Mouse (Mus musculus): ENCODE measurements at regions not wholly inside any gene's neighbourhood (a gene's known extent, or its start where the extent isn't known, plus 50 kb on each side); places are given as distances from the start of the nearest gene placed in this dataset.

DNA sequence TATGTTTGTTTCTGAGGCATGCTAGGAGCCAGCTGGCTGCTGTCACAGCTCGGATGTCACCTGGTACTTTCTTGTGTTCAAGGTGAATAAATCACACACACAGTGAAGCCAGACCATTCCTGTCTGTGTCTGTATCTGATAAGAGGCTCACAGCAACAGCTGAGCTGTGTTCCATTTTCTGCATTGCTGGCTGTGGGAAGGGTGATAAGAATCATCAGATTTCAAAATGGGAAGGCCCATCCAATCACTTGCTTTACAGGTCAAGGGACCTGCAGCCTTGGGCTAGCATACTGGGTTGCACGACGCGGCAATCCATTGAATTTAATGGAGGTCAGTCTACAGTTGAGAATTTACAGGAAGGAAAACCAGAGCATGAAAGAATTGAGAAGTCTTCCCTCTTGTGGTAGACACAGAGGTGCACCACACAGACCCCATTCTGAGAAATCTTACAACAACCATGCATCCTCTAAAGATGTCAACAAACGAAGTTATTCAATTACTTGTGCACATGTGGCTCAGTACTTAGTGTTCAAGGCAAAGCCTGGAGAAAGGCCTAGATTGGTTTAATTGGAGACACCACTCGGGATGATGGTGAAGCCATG is 135.2 kb downstream of the Gm12728 start:
- Histone ChIP-seq H3K27me3 (replicated peaks) (no peaks in the 10 kb centered on the region), H3K36me3 (no peaks in the 10 kb centered on the region), H3K4me2 (no peak overlapping the region), H3K27ac (no peak overlapping the region), H3K9ac (no peak overlapping the region), H3K9me3 (replicated peaks) (no peaks in the 10 kb centered on the region), H3K4me1 (no peaks in the 10 kb centered on the region), H3K4me3 (no peak overlapping the region)
- 59% methylated on average over 6 of the region's 6 CpGs for WGBS (ENCODE audit: insufficient replicate concordance)
- no peak for ATAC-seq

- no peaks in the 10 kb centered on the region for H3K27me3 ChIP-seq (replicated peaks)
- H3K9me3 ChIP-seq (replicated peaks), result no peaks in the 10 kb centered on the region
- H3K4me2 ChIP-seq, result no peak overlapping the region
- no peak for ATAC-seq
- H3K27ac ChIP-seq, result no peak overlapping the region
- H3K4me1 ChIP-seq, result no peaks in the 10 kb centered on the region
- no peak overlapping the region for H3K4me3 ChIP-seq
- 75% methylated on average over 2 of the region's 2 CpGs for WGBS (ENCODE audit: insufficient replicate concordance)
- H3K9ac ChIP-seq, result no peak overlapping the region
- H3K36me3 ChIP-seq, result no peaks in the 10 kb centered on the region
These were observed 135.8 kb downstream of the Gm12728 start for GRCm38 (mm10) chr4:105925506-105925905.

GRCm38 (mm10) chr4:105929658-105930057 is 140.0 kb downstream of the Gm12728 start:
- no peaks in the 10 kb centered on the region for H3K27me3 ChIP-seq (replicated peaks)
- H3K9me3 ChIP-seq (replicated peaks), result no peaks in the 10 kb centered on the region
- no peak overlapping the region for H3K4me2 ChIP-seq
- 74% methylated on average over 10 of the region's 10 CpGs for WGBS (ENCODE audit: insufficient replicate concordance)
- no peak overlapping the region for H3K27ac ChIP-seq
- no peak overlapping the region for H3K9ac ChIP-seq
- H3K36me3 ChIP-seq, result no peaks in the 10 kb centered on the region
- ATAC-seq, result no peak
- no peaks in the 10 kb centered on the region for H3K4me1 ChIP-seq
- no peak overlapping the region for H3K4me3 ChIP-seq

DNA sequence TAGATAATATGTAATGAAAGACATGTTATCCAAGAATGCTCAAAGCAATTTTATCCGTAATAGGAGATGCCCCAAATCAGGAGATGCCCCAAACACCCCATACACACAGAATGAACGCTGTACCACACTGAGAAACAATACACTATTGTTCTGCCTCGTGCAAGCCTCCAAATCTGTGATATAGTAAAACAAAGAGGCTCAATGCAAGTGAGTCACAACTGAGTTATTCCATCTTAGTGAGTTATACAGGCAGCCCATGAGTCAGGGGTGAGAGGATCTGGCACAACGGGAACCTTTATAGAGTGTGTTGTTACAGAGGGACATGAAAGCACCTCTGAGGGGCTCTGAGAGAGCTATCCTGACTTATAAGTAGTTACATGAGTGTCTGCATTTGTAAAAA is 145.3 kb downstream of the Gm12728 start:
- no peak overlapping the region for H3K9ac ChIP-seq
- no peak overlapping the region for H3K4me3 ChIP-seq
- no peak overlapping the region for H3K4me2 ChIP-seq
- ATAC-seq, result no peak
- no peaks in the 10 kb centered on the region for H3K36me3 ChIP-seq
- WGBS (ENCODE audit: insufficient replicate concordance), result 66% methylated on average over 4 of the region's 4 CpGs
- no peaks in the 10 kb centered on the region for H3K27me3 ChIP-seq (replicated peaks)
- no peaks in the 10 kb centered on the region for H3K4me1 ChIP-seq
- H3K9me3 ChIP-seq (replicated peaks), result no peaks in the 10 kb centered on the region
- H3K27ac ChIP-seq, result no peak overlapping the region

GRCm38 (mm10) chr4:105936755-105937514 is 147.3 kb downstream of the Gm12728 start:
- H3K4me3 ChIP-seq, result no peak overlapping the region
- 45% methylated on average over 7 of the region's 7 CpGs for WGBS (ENCODE audit: insufficient replicate concordance)
- H3K27ac ChIP-seq, result no peak overlapping the region
- no peaks in the 10 kb centered on the region for H3K36me3 ChIP-seq
- H3K27me3 ChIP-seq (replicated peaks), result no peaks in the 10 kb centered on the region
- H3K4me2 ChIP-seq, result no peak overlapping the region
- H3K9ac ChIP-seq, result no peak overlapping the region
- ATAC-seq, result no peak
- H3K4me1 ChIP-seq, result no peaks in the 10 kb centered on the region
- no peaks in the 10 kb centered on the region for H3K9me3 ChIP-seq (replicated peaks)

GRCm38 (mm10) chr4:105937587-105937986 is 147.9 kb downstream of the Gm12728 start:
- Histone ChIP-seq H3K9me3 (replicated peaks) (no peaks in the 10 kb centered on the region), H3K9ac (no peak overlapping the region), H3K4me3 (no peak overlapping the region), H3K4me1 (no peaks in the 10 kb centered on the region), H3K27ac (no peak overlapping the region), H3K36me3 (no peaks in the 10 kb centered on the region), H3K4me2 (no peak overlapping the region), H3K27me3 (replicated peaks) (no peaks in the 10 kb centered on the region)
- 56% methylated on average over 6 of the region's 6 CpGs for WGBS (ENCODE audit: insufficient replicate concordance)
- no peak for ATAC-seq

DNA sequence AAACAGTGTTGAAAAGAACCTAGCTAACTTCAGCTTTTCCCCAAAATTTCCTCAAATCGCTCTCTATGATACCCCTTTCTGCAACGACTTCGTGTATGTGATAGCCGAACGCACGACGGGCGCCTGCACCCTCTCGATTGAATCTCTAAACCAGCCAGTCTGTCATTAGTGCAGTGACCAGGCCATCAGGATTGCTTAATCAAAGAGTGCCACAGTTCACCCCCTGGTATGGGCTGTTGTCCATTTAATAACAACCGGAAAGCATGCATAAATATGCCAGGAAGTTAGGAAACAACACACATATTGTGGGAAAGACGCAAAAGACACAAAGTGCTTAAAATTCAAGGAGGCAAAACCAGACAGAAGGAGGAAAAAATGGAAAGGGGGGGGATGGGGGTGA is 149.2 kb downstream of the Gm12728 start:
- WGBS (ENCODE audit: insufficient replicate concordance), result 81% methylated on average over 11 of the region's 11 CpGs

GRCm38 (mm10) chr4:105939636-105940199 is 150.0 kb downstream of the Gm12728 start:
- no peaks in the 10 kb centered on the region for H3K36me3 ChIP-seq
- 59% methylated on average over 11 of the region's 11 CpGs for WGBS (ENCODE audit: insufficient replicate concordance)
- H3K9ac ChIP-seq, result no peak overlapping the region
- no peak overlapping the region for H3K4me2 ChIP-seq
- no peak overlapping the region for H3K4me3 ChIP-seq
- H3K4me1 ChIP-seq, result no peaks in the 10 kb centered on the region
- no peak overlapping the region for H3K27ac ChIP-seq
- no peak for ATAC-seq
- H3K27me3 ChIP-seq (replicated peaks), result no peaks in the 10 kb centered on the region
- no peaks in the 10 kb centered on the region for H3K9me3 ChIP-seq (replicated peaks)

More for the DNA sequence above, 149.2 kb downstream of the Gm12728 start:
- Histone ChIP-seq H3K4me1 (no peaks in the 10 kb centered on the region), H3K27me3 (replicated peaks) (no peaks in the 10 kb centered on the region), H3K9ac (no peak overlapping the region), H3K36me3 (no peaks in the 10 kb centered on the region), H3K4me3 (no peak overlapping the region), H3K4me2 (no peak overlapping the region), H3K9me3 (replicated peaks) (no peaks in the 10 kb centered on the region), H3K27ac (no peak overlapping the region)
- ATAC-seq, result no peak

DNA sequence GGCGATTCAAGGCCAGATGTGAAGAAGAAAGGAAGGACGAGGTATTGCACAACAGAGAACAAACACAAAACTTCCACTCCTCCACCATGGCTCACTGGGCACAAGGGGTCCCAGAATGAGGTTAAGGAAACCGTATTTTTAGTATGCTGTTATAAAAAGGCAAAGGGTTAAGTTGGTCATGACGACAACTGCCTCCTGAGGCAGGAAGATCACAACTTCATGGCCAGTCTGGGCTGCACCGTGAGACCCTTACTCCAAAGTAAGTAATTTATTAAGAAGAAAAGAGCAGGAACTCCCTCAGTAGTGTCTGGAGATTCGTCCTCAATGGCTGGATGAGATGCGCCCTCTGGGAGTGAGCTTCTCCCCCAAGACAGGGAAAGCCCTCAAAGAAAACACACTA is 151.2 kb downstream of the Gm12728 start:
- Histone ChIP-seq H3K27me3 (replicated peaks) (no peaks in the 10 kb centered on the region), H3K9me3 (replicated peaks) (no peaks in the 10 kb centered on the region), H3K4me1 (no peaks in the 10 kb centered on the region), H3K36me3 (no peaks in the 10 kb centered on the region), H3K4me2 (no peak overlapping the region), H3K27ac (no peak overlapping the region), H3K9ac (no peak overlapping the region), H3K4me3 (no peak overlapping the region)
- ATAC-seq, result no peak
- 59% methylated on average over 7 of the region's 7 CpGs for WGBS (ENCODE audit: insufficient replicate concordance)

DNA sequence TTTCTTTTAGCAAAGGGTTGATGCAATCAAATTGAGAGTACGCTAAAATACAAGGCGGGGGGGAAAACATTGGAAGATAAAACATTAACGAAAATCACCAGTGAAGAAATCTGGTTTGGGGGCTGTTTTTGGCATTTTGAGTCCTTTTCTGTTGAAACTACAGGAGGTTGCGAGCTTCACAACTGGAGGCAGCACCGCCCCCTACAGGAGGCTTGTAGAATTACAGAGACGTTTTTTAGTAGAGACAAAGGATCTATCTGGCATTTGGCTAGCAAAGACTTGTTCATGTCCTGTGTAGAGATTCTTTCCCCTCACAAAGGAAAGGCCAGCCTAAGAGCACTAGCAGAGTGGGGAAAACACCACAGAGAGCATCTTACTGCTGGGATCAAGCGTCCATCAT is 152.1 kb downstream of the Gm12728 start:
- Histone ChIP-seq H3K27me3 (replicated peaks) (no peaks in the 10 kb centered on the region), H3K4me2 (no peak overlapping the region), H3K36me3 (no peaks in the 10 kb centered on the region), H3K4me1 (no peaks in the 10 kb centered on the region), H3K9ac (no peak overlapping the region), H3K4me3 (no peak overlapping the region), H3K27ac (no peak overlapping the region), H3K9me3 (replicated peaks) (no peaks in the 10 kb centered on the region)
- ATAC-seq, result no peak
- 32% methylated on average over 7 of the region's 7 CpGs for WGBS (ENCODE audit: insufficient replicate concordance)

DNA sequence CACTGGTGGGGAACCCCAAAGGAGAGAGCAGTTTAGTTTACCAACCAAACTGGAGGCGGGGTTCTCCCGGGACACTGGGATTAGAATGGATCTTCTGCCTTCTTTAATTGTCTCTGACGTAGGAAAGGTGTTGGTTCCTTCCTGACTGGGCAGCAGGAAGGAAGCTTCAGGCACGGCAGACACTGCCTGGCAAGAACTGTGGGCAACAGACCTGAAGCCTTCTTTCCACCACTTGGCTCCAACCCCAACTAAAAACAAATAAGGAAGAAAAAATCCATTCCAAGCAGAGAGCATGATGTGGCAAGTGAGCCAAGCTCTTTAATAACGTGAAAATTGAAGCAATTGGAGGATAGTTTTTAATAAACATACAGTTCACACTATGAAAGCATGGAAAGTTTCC is 155.3 kb downstream of the Gm12728 start:
- WGBS (ENCODE audit: insufficient replicate concordance), result 35% methylated on average over 5 of the region's 5 CpGs

DNA sequence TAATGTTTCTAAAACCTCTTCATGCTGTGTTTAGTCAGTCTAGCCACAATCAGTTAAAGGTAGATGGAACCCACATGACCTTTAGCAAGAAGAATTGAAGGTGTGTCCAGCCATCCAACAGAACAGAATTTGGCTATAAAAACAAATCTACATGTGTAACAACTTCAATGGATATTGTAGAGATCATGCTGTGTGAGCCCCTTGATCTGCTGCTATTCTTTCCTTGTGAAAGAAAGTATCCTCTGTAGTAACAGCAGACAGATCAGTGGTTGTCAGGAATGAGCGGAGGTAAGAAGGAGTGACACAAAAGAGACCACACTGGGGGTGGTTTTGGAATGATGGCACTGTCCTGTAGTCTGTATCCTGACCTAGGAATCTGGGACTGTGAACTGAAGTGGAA is 156.3 kb downstream of the Gm12728 start:
- no peak overlapping the region for H3K27ac ChIP-seq
- H3K4me2 ChIP-seq, result no peak overlapping the region
- H3K27me3 ChIP-seq (replicated peaks), result no peaks in the 10 kb centered on the region
- 77% methylated on average over 1 of the region's 1 CpGs for WGBS (ENCODE audit: insufficient replicate concordance)
- H3K4me1 ChIP-seq, result no peaks in the 10 kb centered on the region
- H3K9me3 ChIP-seq (replicated peaks), result no peaks in the 10 kb centered on the region
- no peak overlapping the region for H3K4me3 ChIP-seq
- no peak overlapping the region for H3K9ac ChIP-seq
- H3K36me3 ChIP-seq, result no peaks in the 10 kb centered on the region
- no peak for ATAC-seq

More for the DNA sequence above, 155.3 kb downstream of the Gm12728 start:
- H3K9me3 ChIP-seq (replicated peaks), result no peaks in the 10 kb centered on the region
- no peak overlapping the region for H3K9ac ChIP-seq
- H3K4me1 ChIP-seq, result no peaks in the 10 kb centered on the region
- no peak overlapping the region for H3K4me3 ChIP-seq
- H3K4me2 ChIP-seq, result no peak overlapping the region
- H3K27me3 ChIP-seq (replicated peaks), result no peaks in the 10 kb centered on the region
- no peaks in the 10 kb centered on the region for H3K36me3 ChIP-seq
- no peak overlapping the region for H3K27ac ChIP-seq
- no peak for ATAC-seq
